Mouse (Mus musculus) retina, postnatal 1 day (tissue): Measurements from ENCODE around the gene Mettl8.

Experiments used
- DNase-seq: peaks from one replicate; pipeline ENCODE4 v3.0.0-alpha.2; 2012

Mettl8 gene

GRCm38 (mm10) chr2:71033014-71033413 is 22.4 kb downstream of the Mettl8 start:
- DNase-seq: no peak

GRCm38 (mm10) chr2:71031973-71032794 is 23.2 kb downstream of the Mettl8 start:
- no peak for DNase-seq

GRCm38 (mm10) chr2:71030663-71031062 is 24.7 kb downstream of the Mettl8 start:
- no peak for DNase-seq

- no peak for DNase-seq
These were observed 27.8 kb downstream of the Mettl8 start for GRCm38 (mm10) chr2:71027631-71028030.

GRCm38 (mm10) chr2:71026787-71027186 is 28.6 kb downstream of the Mettl8 start:
- peak; percentile 65 for DNase-seq

GRCm38 (mm10) chr2:71025576-71026315 is 29.6 kb downstream of the Mettl8 start:
- DNase-seq: no peak

- no peak for DNase-seq
These were observed 31.4 kb downstream of the Mettl8 start for GRCm38 (mm10) chr2:71023986-71024385.

- no peak for DNase-seq
These were observed 32.4 kb downstream of the Mettl8 start for GRCm38 (mm10) chr2:71022991-71023390.

GRCm38 (mm10) chr2:71020674-71021073 is 34.7 kb downstream of the Mettl8 start:
- DNase-seq: no peak

GRCm38 (mm10) chr2:71019704-71020375 is 35.5 kb downstream of the Mettl8 start:
- no peak for DNase-seq

- DNase-seq: peak; percentile 10
These were observed 36.1 kb downstream of the Mettl8 start for GRCm38 (mm10) chr2:71019277-71019676.

- no peak for DNase-seq
These were observed 41.9 kb downstream of the Mettl8 start for GRCm38 (mm10) chr2:71013521-71013920.

GRCm38 (mm10) chr2:71011816-71012215 is 43.6 kb downstream of the Mettl8 start:
- DNase-seq: no peak

- DNase-seq: peak; percentile 16
These were observed 51.0 kb downstream of the Mettl8 start for GRCm38 (mm10) chr2:71004354-71004753.

- no peak for DNase-seq
These were observed 52.9 kb downstream of the Mettl8 start for GRCm38 (mm10) chr2:71002509-71002908.

GRCm38 (mm10) chr2:70998771-70999170 is 56.6 kb downstream of the Mettl8 start:
- DNase-seq: no peak

GRCm38 (mm10) chr2:70996438-70996837 is 58.9 kb downstream of the Mettl8 start:
- DNase-seq: no peak

GRCm38 (mm10) chr2:70995900-70996299 is 59.5 kb downstream of the Mettl8 start:
- DNase-seq: no peak

- DNase-seq: no peak
These were observed 61.6 kb downstream of the Mettl8 start for GRCm38 (mm10) chr2:70993740-70994139.

GRCm38 (mm10) chr2:70992715-70993114 is 62.7 kb downstream of the Mettl8 start:
- DNase-seq: no peak

- no peak for DNase-seq
These were observed 65.2 kb downstream of the Mettl8 start for GRCm38 (mm10) chr2:70990196-70990595.

- peak; percentile 57 for DNase-seq
These were observed 65.9 kb downstream of the Mettl8 start for GRCm38 (mm10) chr2:70989201-70990191.
